Mouse (Mus musculus) thymus, adult 18-20 months (tissue): ENCODE measurements around the gene Atxn2.

Experiments
- DNase-seq, 2 experiments: peaks; one replicate each; pipeline ENCODE4 v3.0.0; 2022; ENCODE audit warnings: mixed read lengths in 2 of 2

Atxn2 gene

GRCm38 (mm10) chr5:121766038-121766773 lies 55.1 kb downstream of the Atxn2 start:
- DNase-seq = no peak

- DNase-seq = no peak
Measured at GRCm38 (mm10) chr5:121767564-121767963, 56.4 kb downstream of the Atxn2 start.

- DNase-seq = no peak
Measured at GRCm38 (mm10) chr5:121769827-121770226, 58.7 kb downstream of the Atxn2 start.

GRCm38 (mm10) chr5:121771611-121772010 lies 60.5 kb downstream of the Atxn2 start:
- no peak for DNase-seq

DNA sequence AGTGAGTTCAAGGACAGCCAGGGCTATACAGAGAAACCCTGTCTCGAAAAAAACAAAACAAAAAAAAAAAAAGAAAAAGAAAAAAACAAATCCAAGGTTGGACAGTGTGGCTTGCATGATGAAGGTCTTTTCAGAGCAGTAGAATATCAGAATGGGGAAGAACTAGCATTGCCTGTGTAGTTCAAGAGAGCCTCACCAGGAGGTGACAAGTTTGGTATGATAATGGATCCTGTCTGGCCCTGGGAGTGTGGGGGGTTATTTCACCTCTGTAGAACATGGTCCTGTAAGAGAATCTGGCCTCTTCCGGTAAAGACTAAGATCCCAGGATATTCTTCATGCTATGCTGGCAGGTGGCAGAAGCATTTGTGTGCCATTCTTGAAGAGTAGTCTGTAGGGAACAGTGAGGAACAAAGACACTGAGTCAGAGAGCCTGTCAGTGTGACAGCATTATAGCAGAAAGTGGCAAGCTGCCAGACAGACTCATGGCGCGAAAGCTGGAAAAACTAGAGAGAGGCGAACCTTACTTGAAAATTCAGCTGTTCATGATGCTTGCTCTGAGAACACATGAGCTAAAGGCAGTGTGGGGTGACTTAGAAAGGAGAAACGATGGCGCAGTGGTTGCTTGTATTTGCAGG lies 67.5 kb downstream of the Atxn2 start:
- DNase-seq = no peak

DNA sequence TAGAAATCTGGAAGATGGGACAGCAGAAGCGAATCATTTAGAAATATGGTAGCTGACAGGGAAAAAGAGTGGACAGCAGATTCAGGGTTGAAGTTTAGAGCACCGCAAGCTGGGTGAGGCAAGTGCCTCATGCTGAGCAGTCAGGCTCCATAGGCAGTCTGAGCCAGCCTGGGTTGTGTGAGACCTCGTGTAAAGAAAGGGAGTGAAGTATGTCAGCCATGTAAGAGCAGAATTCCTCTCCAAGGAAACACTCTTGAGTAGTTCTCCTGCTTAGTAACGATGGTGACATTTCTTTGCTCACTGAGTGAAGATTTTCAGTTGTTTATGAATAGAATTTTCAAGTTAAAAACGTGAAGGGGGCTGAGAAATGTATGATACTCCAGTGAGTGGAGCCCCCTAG lies 69.0 kb downstream of the Atxn2 start:
- no peak for DNase-seq

DNA sequence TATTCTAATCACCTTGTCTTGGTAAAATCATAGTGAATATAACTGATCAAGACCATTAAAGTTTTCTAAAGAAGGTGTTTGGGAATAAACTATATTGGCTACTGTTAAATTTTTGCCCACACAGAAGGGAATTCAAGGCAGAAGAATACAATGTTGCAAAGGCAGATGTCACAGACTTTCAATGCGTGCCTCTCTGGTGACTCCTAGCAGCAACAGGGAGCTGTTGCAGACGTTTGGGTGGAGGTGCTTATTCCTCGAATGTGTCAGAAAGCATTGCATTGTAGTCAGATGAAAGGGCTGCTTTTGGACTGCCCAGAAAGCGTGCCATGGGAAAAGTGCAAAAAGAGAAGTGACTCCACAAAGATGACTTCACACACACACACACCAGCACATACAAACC lies 71.3 kb downstream of the Atxn2 start:
- DNase-seq = no peak

DNA sequence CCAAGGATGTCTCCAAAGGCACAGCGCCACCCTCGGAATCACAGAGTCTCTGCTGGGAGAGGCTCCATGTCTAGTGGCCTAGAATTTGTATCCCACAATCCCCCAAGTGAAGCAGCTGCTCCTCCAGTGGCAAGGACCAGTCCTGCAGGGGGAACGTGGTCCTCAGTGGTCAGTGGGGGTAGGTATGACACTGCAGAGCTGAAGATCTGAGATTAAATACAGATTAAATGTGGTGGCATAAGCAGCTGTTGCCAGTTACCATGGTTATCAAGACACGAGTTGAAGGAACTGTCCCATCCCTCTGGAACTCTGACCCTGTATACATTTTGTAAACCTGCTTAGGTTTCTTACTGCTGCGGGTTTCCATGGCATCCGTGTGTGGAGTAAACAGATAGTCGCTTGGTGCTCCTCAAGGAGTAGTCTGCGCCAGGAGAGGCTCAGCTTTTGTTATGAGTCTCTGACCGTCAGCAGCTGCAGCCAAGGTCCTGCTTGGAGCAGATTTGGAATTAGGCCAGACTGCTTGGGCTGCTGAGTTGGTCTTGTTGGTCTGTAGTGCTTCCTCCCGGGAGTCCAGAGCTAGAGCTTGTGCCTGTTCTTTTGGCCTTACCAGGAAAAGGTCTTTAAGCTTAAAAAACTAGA lies 72.8 kb downstream of the Atxn2 start:
- DNase-seq = no peak

DNA sequence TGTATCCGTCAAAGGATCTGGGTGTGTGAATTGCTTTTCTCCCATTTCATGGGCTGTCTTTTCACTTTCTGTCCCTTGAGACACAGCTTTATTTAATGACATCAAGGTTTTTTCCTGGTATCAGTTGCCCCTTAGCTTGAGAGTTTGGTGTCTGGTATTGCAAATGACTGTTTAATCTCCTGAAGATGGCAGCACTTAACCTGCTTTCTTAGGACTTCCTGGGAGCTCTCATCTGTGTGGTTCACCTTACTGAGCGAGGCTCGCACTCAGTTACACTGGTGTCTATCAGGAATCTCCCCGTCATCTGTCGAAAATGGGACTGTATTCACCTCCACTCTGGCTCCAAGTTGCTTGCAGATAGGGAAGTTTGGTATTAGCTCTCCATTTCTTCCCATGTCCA lies 79.9 kb downstream of the Atxn2 start:
- no peak for DNase-seq

DNA sequence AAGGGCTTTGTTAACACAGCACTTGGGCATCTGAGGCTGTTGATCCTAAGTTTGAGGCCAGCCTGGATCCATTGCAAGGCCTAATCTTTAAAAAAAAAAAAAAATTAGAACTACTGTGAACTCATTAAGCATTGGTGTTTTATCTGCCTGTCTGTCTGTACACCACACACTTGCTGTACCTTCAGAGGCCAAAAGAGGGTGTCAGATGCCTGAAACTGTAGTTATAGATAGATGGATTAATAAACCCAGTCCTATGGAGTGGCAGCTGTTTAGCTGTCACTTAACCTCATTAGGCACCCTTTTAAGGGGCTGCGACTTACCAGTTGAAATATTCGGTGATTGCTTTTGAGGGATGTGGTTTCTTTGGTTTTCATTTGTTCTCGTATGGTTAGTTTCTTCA lies 84.7 kb downstream of the Atxn2 start:
- no peak for DNase-seq

DNA sequence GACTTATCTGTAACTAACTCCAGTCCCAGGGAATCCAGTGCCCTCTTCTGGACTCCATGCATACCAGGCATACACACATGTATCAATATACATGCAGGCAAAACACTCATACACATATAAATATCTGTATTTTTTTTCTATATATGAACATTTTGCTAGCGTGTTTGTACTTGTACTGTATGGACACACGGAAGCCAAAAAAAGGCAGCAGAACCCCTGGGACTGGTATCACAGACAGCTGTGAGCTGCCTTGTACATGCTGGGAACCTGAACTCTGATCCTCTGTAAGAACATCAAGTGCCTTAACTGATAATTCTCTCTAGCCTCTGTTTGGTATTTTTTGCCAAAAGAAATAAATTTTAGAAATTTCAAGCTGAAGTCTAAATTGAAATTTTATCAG lies 87.3 kb downstream of the Atxn2 start:
- DNase-seq = no peak

DNA sequence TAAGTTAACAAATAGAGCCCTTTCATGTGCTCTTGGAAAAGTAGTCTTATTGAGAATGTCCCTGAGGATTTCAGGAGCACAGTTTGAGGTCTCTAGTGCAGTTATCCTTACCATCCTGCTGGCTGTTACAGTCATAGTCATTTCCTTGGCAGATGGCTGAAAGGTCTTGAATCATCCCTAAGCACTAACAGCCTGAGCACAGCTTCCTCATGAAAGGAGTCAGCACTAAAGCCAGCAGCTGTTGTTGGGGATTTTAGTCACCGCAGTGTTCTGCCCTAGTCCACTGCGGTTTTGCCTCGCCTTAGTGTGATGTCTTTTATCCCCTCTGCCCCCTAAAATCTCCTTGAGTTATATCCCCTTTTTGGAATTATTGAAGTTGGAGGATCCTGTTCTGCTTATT lies 96.0 kb downstream of the Atxn2 start:
- DNase-seq = no peak

GRCm38 (mm10) chr5:121808202-121808601 lies 97.1 kb downstream of the Atxn2 start:
- no peak for DNase-seq

DNA sequence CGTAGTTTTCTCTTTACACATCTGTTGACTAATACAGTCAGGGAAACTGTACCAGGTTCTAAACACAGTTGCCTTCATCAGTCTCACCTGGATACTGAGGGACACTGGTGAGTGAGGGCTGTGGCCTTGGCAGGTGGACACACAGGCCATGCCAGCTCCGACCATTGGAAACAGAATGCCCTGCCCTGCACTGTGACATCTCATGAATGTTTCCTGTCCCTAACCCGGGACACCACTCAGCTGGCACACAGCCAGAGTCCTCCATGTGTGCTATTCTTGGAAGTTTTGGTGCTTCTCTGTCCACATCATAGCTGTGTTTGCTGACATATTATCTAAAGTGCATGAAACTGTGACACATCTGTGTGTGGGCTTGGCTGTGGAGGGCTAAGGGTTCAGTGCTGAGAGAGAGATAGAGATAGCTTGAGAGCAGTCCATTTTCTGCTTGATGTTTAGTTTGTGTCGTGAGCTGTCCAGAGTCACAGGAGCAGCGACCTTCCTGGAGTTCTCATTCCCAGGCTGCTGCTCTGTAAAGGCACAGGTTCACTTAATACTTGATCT lies 98.6 kb downstream of the Atxn2 start:
- DNase-seq = no peak

DNA sequence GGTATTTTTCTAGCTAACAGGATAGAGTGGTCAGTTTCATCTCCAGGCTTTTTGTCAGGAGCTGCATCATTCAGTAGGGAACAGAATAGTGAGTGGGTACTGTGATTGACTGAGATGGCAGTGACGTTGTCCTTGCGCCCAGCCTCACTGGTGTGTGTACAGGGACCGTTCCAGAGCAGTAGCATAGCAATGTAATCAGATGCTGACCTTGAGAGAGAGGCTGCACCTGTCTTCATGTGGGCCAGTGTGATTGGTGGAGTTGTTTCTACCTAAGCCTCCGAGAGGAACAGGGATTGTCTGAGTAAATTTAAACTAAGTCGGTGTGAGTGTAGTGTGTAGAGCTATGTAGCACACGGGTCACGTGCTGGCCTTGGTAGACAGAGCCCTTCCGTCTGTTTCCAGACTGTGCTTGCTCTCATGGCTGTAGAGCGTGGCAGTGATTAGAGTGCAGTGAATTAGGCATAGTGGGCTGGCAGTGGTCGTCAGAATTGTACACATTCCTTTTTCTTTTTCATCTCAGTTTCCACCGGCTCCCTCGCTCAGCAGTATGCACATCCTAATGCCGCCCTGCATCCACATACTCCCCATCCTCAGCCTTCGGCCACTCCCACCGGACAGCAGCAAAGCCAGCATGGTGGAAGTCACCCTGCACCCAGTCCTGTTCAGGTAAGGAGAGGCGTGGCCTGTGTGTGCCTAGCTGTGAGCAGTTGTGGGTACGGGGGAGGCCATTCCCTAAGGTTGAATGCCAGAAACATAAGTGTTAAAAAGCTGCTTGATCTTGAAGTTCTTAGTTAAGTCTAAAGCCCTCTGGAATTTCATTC lies 99.4 kb downstream of the Atxn2 start:
- no peak for DNase-seq

DNA sequence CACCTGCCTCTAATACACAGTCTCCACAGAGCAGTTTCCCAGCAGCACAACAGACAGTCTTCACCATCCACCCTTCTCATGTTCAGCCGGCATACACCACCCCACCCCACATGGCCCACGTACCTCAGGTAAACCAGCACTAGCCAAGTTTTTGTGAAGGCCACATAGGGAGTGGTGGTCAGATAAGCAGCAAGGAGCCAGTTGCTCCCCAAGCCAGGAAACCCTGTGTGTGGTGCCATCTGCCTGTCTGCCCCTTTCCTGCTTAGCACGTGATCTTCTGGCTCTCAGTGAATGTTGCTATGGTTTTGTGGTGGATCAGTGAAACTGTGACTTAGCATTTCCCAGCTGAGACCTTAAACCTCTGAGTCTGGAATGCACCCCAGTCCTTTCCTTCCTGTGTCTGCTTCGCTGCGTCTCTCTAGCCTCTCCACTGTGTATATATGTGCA lies 100.4 kb downstream of the Atxn2 start:
- no peak for DNase-seq

- no peak for DNase-seq
Measured at GRCm38 (mm10) chr5:121812526-121813243, 101.5 kb downstream of the Atxn2 start.

- DNase-seq = no peak
Measured at GRCm38 (mm10) chr5:121813744-121814143, 102.6 kb downstream of the Atxn2 start.

- peak in 1 of 2 experiments; percentile 37 for DNase-seq
Measured at GRCm38 (mm10) chr5:121815067-121815466, 103.9 kb downstream of the Atxn2 start.

- DNase-seq = no peak
Measured at GRCm38 (mm10) chr5:121815867-121816380, 104.8 kb downstream of the Atxn2 start.

GRCm38 (mm10) chr5:121816611-121817010 lies 105.5 kb downstream of the Atxn2 start:
- no peak for DNase-seq

DNA sequence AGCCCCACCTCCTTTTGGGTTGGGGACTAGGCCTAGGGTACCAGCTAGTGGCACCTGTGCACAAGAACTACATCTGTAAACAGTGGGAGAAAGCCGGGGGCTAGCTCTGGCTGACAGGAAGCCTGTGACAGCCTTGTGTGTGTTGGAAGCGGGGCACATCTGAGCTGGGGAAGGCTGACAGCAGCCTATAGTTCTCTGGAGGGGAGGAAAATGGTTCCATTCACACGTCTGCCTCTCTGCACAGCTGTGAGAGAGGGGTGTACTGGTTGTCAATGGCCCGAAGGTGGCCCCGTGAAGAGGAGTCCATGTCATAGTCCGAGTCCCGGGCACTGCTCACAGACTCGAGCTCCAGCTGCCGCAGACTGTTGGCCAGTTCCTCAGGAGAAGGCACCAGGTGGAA lies 106.4 kb downstream of the Atxn2 start:
- no peak for DNase-seq
